Mouse (Mus musculus) liver, embryonic 14.5 days (tissue): ENCODE results near the gene Ppip5k1. TPM values are rescaled to one million over a fixed set of nuclear protein-coding genes. Genes with fewer than 3 reads are reported as not detected.

Experiments used
- ATAC-seq: fragments of 200-750 bp; cut with Nextera tagmentation; 2 replicates; pipeline ENCODE4 v1.8.0; 2017; ENCODE audit warnings: moderate number of reproducible peaks, mild to moderate bottlenecking, moderate library complexity; ENCODE audit not compliant: insufficient read depth
- DNase-seq, 3 experiments: peaks; one replicate each; pipeline ENCODE4 v3.0.0-alpha.2; 2012 to 2013; ENCODE audit warnings: low read depth in 3 of 3, low spot score in 3 of 3
- H3K27ac ChIP-seq: fragments of 300-500 bp; sonication (generic); 2 replicates; pipeline ENCODE4 v1.5.1; 2014; ENCODE audit warnings: moderate library complexity, mild to moderate bottlenecking, control low read depth, inconsistent platforms
- H3K27me3 ChIP-seq: fragments of 300-500 bp; sonication (generic); 2 replicates; pipeline ENCODE4 v1.6.1; 2014; ENCODE audit warnings: mild to moderate bottlenecking, low read length, moderate library complexity; ENCODE audit not compliant: control insufficient read depth, insufficient read depth
- H3K36me3 ChIP-seq: fragments of 300-500 bp; sonication (generic); replicated peaks from 2 replicates; pipeline ENCODE4 v1.6.1; 2014; ENCODE audit warnings: low read depth; ENCODE audit not compliant: control insufficient read depth, insufficient read depth
- H3K4me1 ChIP-seq, 2 experiments: fragments of 200-500 bp in 1 of 2; fragments of 300-500 bp in 1 of 2; sonication (generic) in 1 of 2; replicated peaks; 2 replicates each; pipeline ENCODE4 v1.6.1; 2012 to 2014; ENCODE audit warnings: antibody characterized with exemption in 1 of 2, inconsistent platforms in 1 of 2, low read length in 1 of 2; ENCODE audit not compliant: control insufficient read depth in 2 of 2, insufficient read depth in 2 of 2
- H3K4me2 ChIP-seq: fragments of 300-500 bp; sonication (generic); 2 replicates; pipeline ENCODE4 v1.6.1; 2014; ENCODE audit warnings: low read depth, mild to moderate bottlenecking, control low read depth, moderate library complexity
- H3K4me3 ChIP-seq, 2 experiments: fragments of 200-500 bp in 1 of 2; fragments of 300-500 bp in 1 of 2; sonication (generic) in 1 of 2; 2 replicates each; pipeline ENCODE4 v1.5.1; 2012 to 2014; ENCODE audit warnings: low read depth in 2 of 2, low read length in 2 of 2, mild to moderate bottlenecking in 2 of 2, control low read depth in 1 of 2, inconsistent platforms in 1 of 2, moderate library complexity in 1 of 2; ENCODE audit not compliant: insufficient read depth in 1 of 2
- H3K9ac ChIP-seq: fragments of 300-500 bp; sonication (generic); replicated peaks from 2 replicates; pipeline ENCODE4 v1.6.1; 2014; ENCODE audit warnings: mild to moderate bottlenecking, control low read depth, moderate library complexity
- H3K9me3 ChIP-seq: fragments of 300-500 bp; sonication (generic); 2 replicates; pipeline ENCODE4 v1.6.1; 2016; ENCODE audit warnings: low read length, mixed read lengths; ENCODE audit not compliant: control insufficient read depth
- CTCF ChIP-seq: IDR thresholded peaks from 2 replicates; pipeline ENCODE4 v1.5.1; 2016; ENCODE audit warnings: antibody characterized with exemption, low read depth, control low read depth
- EP300 ChIP-seq: IDR thresholded peaks from 2 replicates; pipeline ENCODE4 v1.6.1; 2016; ENCODE audit warnings: antibody characterized with exemption, low read depth
- WGBS: fragments of 180-500 bp; shearing (Covaris S2); extraction: QIAGEN DNeasy Blood & Tissue Kit; methylation state at CpG from one replicate; pipeline ENCODE4 v1.1.7; 2014; ENCODE audit not compliant: insufficient replicate concordance; 5-methylcytosine and 5-hydroxymethylcytosine counted together
- polyA plus RNA-seq, 2 experiments: library from polyadenylated mRNA; depleted of rRNA in 1 of 2; stranded (reverse) in 1 of 2; unstranded in 1 of 2; fragments of >200 nt; fragmentation: Nextera tagmentation in 1 of 2; extraction: Ambion mirVana in 1 of 2; gene quantifications; 2 replicates each; pipeline versions ENCODE4 v1.2.1 to v1.2.3; 2012 to 2014

The Ppip5k1 gene
- polyA plus RNA-seq, 2 experiments: 4.5 to 5.6 TPM

DNA sequence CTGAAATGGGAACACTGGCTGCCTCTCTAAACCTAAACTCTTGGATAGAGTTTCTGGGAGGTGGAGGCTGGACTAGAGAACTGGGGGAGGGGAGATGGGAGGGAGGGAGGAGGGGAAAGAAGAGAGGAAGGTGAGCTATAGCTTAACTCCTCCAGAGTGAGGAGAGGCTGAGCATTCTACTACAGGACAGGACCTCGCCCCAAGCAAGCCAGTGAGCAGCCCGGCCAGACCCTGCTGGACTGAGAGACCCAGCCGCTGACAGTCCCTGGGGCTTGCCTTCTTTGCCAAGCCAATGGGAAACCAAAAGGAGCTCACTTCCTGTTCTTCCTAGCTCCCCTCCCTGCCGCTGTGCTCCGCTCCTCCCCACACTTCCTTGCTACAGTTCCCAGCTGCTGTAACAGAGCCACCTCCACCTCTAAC is 46.2 kb downstream of the Ppip5k1 start:
- no peak for DNase-seq
- Histone ChIP-seq H3K36me3 (no peaks in the 10 kb centered on the region), H3K9ac (no peak overlapping the region), H3K4me2 (no peak overlapping the region), H3K27ac (no peak overlapping the region), H3K4me1 (no peaks in the 10 kb centered on the region; a peak in 1 of 4 replicates), H3K4me3 (no peak overlapping the region), H3K9me3 (no peaks in the 10 kb centered on the region), H3K27me3 (no peaks in the 10 kb centered on the region; the same call in 1 of the 2 replicates)
- 9% methylated on average over 5 of the region's 5 CpGs for WGBS
- TF ChIP-seq EP300 (no peak), CTCF (no peak)
- no peak for ATAC-seq

DNA sequence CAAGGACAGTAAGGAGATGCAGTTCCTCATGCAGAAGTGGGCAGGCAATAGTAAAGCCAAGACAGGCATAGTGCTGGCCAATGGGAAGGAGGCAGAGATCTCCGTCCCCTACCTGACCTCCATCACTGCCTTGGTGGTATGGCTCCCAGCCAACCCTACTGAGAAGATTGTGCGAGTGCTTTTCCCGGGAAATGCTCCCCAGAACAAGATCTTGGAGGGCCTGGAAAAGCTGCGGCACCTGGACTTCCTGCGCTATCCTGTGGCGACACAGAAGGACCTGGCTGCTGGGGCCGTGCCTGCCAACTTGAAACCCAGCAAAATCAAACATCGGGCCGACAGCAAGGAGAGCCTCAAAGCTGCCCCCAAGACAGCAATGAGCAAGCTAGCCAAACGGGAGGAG is 55.2 kb downstream of the Ppip5k1 start:
- no peaks in the 10 kb centered on the region for H3K36me3 ChIP-seq
- ATAC-seq (no peak), DNase-seq (no peak)
- WGBS: 59% methylated on average over 10 of the region's 10 CpGs
- no peak overlapping the region for H3K4me2 ChIP-seq
- H3K27me3 ChIP-seq: peaks cover 50% of the 10 kb centered on the region
- H3K9ac ChIP-seq: no peak overlapping the region
- TF ChIP-seq EP300 (no peak), CTCF (no peak)
- no peaks in the 10 kb centered on the region for H3K4me1 ChIP-seq
- H3K9me3 ChIP-seq: no peaks in the 10 kb centered on the region
- no peak overlapping the region for H3K4me3 ChIP-seq
- no peak overlapping the region for H3K27ac ChIP-seq

DNA sequence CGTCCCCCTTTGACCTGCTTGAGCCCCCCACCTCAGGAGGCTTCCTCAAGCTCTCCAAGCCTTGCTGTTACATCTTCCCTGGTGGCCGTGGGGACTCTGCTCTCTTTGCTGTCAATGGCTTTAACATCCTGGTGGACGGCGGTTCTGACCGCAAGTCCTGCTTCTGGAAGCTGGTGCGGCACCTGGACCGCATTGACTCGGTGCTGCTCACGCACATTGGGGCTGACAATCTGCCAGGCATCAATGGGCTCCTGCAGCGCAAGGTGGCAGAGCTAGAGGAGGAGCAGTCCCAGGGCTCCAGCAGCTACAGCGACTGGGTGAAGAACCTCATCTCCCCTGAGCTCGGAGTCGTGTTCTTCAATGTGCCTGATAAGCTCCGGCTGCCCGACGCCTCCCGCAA is 55.7 kb downstream of the Ppip5k1 start:
- Histone ChIP-seq H3K27me3 (peaks cover 56% of the 10 kb centered on the region), H3K4me3 (no peak overlapping the region), H3K9ac (no peak overlapping the region), H3K9me3 (no peaks in the 10 kb centered on the region), H3K4me2 (no peak overlapping the region), H3K27ac (no peak overlapping the region), H3K4me1 (peaks cover 0 to 4% of the 10 kb centered on the region in 2 experiments; a peak in 1 of 4 replicates), H3K36me3 (no peaks in the 10 kb centered on the region)
- ATAC-seq (no peak), DNase-seq (no peak)
- WGBS: 68% methylated on average over 17 of the region's 17 CpGs
- TF ChIP-seq EP300 (no peak), CTCF (no peak)

DNA sequence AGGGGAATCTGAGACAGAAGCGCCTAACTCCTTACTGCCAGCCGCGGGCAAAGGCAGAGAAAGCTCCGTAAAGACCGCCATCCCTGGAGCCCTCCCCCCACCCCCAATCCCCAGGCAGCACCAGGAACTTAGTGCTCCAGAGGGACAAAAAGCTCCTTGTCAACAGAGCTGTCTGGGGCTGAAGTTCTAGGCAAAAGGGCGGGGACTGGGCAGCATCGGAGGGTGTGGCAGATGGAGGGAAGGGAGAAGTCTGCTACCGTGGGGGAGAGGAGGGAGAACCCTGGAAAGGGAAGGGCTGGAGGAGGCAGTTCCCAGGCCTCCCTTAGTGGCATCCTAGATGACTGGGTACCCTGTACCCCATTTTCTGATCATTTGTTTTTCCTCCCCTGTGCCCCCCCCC is 57.1 kb downstream of the Ppip5k1 start:
- 2% methylated on average over 8 of the region's 8 CpGs for WGBS
- Histone ChIP-seq H3K9ac (no peak overlapping the region), H3K4me1 (peaks cover 0 to 6% of the 10 kb centered on the region in 2 experiments; a peak in 1 of 4 replicates), H3K36me3 (no peaks in the 10 kb centered on the region), H3K27ac (no peak overlapping the region), H3K4me3 (no peak overlapping the region), H3K4me2 (no peak overlapping the region), H3K27me3 (peaks cover 68% of the 10 kb centered on the region), H3K9me3 (no peaks in the 10 kb centered on the region)
- ATAC-seq (no peak), DNase-seq (no peak)
- TF ChIP-seq CTCF (no peak), EP300 (no peak)

DNA sequence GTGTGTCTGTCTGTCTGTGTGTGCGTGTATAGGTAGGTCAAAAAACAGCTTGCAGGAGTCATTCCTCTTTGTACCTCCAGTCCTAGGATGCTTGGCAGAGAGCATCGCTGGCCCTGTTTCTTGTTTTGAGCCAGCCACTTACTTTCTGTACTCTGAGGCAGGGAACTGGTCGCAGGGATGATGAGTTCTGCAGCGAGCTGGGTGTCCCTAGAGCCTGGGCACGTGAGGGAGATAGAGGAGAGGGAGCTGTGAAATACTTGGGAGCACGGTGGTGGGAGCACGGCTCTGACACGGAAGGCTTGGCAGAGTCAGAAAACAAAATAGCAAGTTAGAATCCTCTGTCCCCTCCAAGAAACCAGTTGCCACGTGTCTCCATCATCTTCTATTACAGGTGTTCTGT is 57.5 kb downstream of the Ppip5k1 start:
- no peak overlapping the region for H3K4me3 ChIP-seq
- ATAC-seq (no peak), DNase-seq (no peak)
- H3K27ac ChIP-seq: no peak overlapping the region
- H3K36me3 ChIP-seq: no peaks in the 10 kb centered on the region
- TF ChIP-seq CTCF (no peak), EP300 (no peak)
- peaks cover 0 to 6% of the 10 kb centered on the region in 2 experiments; a peak in 1 of 4 replicates for H3K4me1 ChIP-seq
- H3K4me2 ChIP-seq: no peak overlapping the region
- H3K9ac ChIP-seq: no peak overlapping the region
- WGBS: 6% methylated on average over 9 of the region's 9 CpGs
- H3K27me3 ChIP-seq: peaks cover 71% of the 10 kb centered on the region
- H3K9me3 ChIP-seq: no peaks in the 10 kb centered on the region
